Mouse (Mus musculus) embryonic fibroblast, embryonic 13.5 days (primary cell): ENCODE measurements at regions not wholly inside any gene's neighbourhood (a gene's known extent, or its start where the extent isn't known, plus 50 kb on each side); places are given as distances from the start of the nearest gene placed in this dataset.

Experiments
- CTCF ChIP-seq: IDR thresholded peaks from 2 replicates; pipeline ENCODE4 v1.5.1; 2011; ENCODE audit warnings: mild to moderate bottlenecking, control low read depth, low read length, moderate library complexity, borderline replicate concordance; ENCODE audit not compliant: insufficient read depth
- POLR2A ChIP-seq: IDR thresholded peaks from 2 replicates; pipeline ENCODE4 v1.6.1; 2011; ENCODE audit warnings: low read depth, mild to moderate bottlenecking, control low read depth, low read length, moderate library complexity

GRCm38 (mm10) chr4:53303621-53304289 is 136.5 kb upstream of the Slc44a1 start:
- TF ChIP-seq CTCF (no peak), POLR2A (no peak)
